Mouse (Mus musculus) induced T-regulatory cell, adult 2 months (primary cell): ENCODE measurements around the gene Nr1i3.
A peak's percentile ranks its signal among the peaks of the same experiment; 100 is the strongest.

Experiments used
- DNase-seq: peaks from one replicate; pipeline ENCODE4 v3.0.0-alpha.2; 2012; ENCODE audit warnings: low read depth

Gene Nr1i3

GRCm38 (mm10) chr1:171195046-171195822, 18.5 kb upstream of the Nr1i3 start:
- no peak for DNase-seq

- DNase-seq = no peak
These were observed 17.8 kb upstream of the Nr1i3 start, which contains the start of gene Pcp4l1 for GRCm38 (mm10) chr1:171195887-171196397. Gene Pcp4l1 (minus strand): TSS chr1:171196268.

GRCm38 (mm10) chr1:171199532-171199931, 14.2 kb upstream of the Nr1i3 start:
- DNase-seq = no peak

- no peak for DNase-seq
These were observed 13.0 kb upstream of the Nr1i3 start for GRCm38 (mm10) chr1:171200769-171201168.

GRCm38 (mm10) chr1:171203471-171204248, 10.1 kb upstream of the Nr1i3 start:
- no peak for DNase-seq

- DNase-seq = no peak
These were observed 9.5 kb upstream of the Nr1i3 start for GRCm38 (mm10) chr1:171204249-171204644.

- DNase-seq = no peak
These were observed 7.9 kb upstream of the Nr1i3 start for GRCm38 (mm10) chr1:171205704-171206493.

GRCm38 (mm10) chr1:171209409-171209808, 4.4 kb upstream of the Nr1i3 start:
- no peak for DNase-seq

GRCm38 (mm10) chr1:171212854-171213253, 916 bp upstream of the Nr1i3 start:
- DNase-seq = no peak

- DNase-seq = no peak
These were observed 2.6 kb downstream of the Nr1i3 start for GRCm38 (mm10) chr1:171216241-171216955.

- DNase-seq = peak; percentile 92
These were observed 7.1 kb downstream of the Nr1i3 start for GRCm38 (mm10) chr1:171220871-171221270.

- DNase-seq = peak; percentile 46
These were observed 7.8 kb downstream of the Nr1i3 start for GRCm38 (mm10) chr1:171221281-171222193.

- peak; percentile 98 for DNase-seq
These were observed 8.7 kb downstream of the Nr1i3 start, which contains the start of gene Tomm40l for GRCm38 (mm10) chr1:171222238-171223155. Gene Tomm40l (minus strand): TSS chr1:171222514.

- peak; percentile 40 for DNase-seq
These were observed 9.4 kb downstream of the Nr1i3 start for GRCm38 (mm10) chr1:171223168-171223567.

GRCm38 (mm10) chr1:171223796-171224195, 10.0 kb downstream of the Nr1i3 start:
- DNase-seq = peak; percentile 11

- no peak for DNase-seq
These were observed 11.1 kb downstream of the Nr1i3 start, which contains the start of gene Apoa2 for GRCm38 (mm10) chr1:171224857-171225256. Gene Apoa2 (plus strand): TSS chr1:171225054.

GRCm38 (mm10) chr1:171226780-171227179, 13.0 kb downstream of the Nr1i3 start:
- DNase-seq = no peak

- DNase-seq = no peak
These were observed 14.1 kb downstream of the Nr1i3 start for GRCm38 (mm10) chr1:171227879-171228278.

GRCm38 (mm10) chr1:171229750-171230149, 16.0 kb downstream of the Nr1i3 start:
- no peak for DNase-seq
